Mouse (Mus musculus): ENCODE results near the gene Zfp85.
"Not testable (repeated sequence)": the region's sequence is repeated elsewhere in the genome, so short reads cannot be mapped to it uniquely, and the experiment has no call there.

Zfp85 gene

DNA sequence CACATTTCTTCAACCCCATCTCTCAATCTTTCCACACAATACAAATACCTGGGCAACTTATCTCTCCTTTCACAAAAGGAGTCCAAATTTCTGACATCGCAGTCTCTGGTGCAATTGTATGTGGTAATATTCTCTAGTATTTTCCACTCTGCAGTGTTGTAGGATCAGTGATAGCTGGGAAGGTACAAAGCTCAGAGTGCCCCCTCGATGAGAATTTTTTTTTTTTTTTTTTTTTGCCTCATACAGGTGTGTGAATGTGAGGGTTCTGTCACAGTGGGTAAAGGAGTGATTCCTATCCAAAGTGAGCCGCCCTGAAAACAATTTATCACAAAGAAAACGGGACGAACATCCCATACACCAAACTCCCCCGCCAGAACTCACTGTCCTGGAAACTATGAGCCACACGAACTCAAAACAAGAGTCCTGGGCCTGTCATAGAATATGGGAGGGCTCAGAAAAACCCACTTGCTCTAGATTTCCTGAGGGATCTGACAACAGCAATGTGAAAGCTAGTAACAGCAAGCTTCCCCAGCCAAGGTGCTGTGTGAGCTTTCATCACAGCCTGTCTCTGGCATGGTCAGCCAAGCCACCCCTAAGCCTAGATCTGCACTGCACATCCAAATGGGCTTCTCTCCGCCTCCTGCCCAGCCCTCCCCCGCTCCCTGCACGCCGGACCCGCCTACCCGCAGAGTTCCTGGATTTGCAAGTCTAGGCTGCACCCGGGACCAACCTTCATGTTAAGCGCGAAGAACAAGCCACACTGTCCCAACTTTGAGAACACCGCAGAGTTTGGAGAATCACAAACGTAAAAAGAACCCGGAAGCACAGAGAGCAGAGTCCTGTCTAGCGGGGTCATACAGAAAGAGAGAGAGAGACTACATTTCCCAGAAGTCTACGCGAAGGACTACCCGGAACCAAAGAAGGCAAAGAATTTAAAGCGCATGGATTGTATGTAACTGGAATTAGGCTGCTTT lies at the start of gene Zfp85:
Gene Zfp85 (minus strand): TSS at position 896 of the 974 bp plus-strand sequence.
- DNase-seq, result peak; percentile 69

DNA sequence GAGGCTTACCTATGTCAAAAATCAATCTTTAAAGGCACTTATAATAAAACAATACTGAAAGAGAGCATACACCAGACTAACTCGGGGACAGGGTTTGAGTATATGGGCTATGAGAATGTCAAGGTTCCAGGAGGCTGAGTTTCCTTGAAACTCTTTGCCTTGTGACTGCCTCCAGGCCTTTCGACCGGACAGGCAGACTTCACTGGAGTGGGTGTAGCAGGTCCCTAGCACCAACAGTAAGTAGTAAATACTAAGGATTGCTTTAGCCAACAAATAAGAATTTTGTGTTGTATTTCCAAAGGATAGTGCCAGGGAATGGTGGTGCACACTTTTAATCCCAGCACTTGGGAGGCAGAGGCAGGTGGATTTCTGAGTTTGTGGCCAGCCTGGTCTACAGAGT lies 44.1 kb upstream of the Zfp85 start:
- DNase-seq, result not testable (repeated sequence)

DNA sequence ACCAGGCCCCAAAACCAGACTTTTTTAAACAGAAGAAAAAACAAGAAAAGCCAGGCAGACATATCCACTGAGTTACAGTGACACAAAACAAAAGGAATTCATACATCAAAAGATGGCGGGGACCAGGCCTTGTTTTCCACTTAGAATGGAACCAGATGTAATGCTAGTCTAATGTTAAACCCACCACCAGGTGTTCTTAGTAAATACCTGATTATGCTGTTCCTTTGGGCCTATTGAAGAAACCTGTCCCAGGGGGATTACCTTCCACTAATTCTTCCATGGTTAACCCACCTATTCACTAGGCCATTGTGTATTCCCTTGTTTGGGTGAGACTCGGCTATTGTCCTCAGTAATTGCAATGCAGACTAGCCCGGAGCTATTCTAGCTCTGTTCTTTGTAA lies 43.6 kb upstream of the Zfp85 start:
- DNase-seq, result no peak

DNA sequence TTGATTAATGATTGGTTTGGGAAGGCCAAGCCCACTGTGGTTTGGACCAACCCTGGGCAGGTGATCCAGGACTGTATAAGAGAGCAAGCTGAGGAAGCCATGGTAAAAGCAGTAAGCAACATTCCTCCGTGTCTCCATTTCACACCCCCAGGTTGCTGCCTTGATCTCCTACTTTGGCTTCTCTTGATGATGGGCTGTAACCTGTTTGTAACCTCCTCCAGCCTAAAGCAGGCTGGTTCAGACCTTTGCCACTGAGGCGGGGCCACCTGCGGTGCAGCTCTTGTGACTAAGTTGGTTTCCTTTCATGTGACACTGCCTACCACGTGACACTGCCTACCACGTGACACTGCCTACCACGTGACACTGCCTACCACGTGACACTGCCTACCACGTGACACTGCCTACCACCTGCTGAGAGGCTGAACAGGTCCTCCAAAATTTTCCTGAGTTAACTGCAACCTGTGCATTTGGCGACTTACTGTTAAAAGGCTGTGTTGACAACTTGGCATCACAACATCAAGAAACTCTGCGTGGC lies 37.0 kb upstream of the Zfp85 start:
- DNase-seq, result no peak

DNA sequence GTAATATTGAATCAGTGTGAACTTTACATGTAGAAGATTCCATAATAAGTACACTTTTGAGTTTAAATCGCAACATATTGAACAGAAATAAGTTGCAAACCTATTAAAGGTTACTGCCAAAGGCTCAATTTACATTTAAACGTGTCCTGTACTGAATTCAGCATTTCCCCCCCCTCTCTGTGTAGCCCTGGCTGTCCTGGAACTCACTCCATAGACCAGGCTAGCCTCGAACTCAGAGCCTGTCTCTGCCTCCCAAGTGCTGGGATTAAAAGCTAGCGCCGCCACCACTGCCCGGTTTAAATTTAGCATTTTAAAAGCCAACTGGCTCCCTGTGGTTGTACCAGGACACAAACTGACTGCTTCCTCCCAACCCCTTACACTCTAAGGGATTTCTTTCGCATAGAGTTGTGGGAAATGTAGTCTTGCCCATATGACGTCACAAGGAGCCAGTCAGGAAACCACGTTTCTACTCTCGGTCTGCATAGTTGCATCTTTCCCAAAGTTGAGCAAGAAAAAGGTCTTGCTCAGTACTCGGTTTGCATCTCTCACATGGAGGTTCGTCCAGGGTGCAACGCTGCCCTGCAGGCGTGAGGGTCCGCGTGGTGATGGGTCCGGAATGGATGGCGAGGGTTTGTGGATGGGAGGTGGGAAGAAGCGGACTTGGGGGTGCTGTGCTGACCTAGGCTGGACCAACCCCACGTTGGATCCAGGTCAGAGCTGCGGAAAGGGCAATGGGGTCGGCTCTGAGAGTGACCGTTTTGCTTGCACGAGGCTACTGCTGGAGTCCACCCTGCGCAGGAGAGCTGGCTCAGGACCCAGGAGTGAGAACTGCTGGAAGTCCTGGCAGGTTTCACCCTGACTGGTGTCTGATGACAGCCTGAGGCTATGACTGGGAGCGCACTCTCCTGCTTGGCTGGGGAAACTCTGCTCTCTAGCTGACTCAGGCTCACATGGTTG lies 24.5 kb upstream of the Zfp85 start, which contains the start of gene Zfp493:
Gene Zfp493 (plus strand): TSS at position 429 of the 957 bp plus-strand sequence.
- peak; percentile 19 for DNase-seq

DNA sequence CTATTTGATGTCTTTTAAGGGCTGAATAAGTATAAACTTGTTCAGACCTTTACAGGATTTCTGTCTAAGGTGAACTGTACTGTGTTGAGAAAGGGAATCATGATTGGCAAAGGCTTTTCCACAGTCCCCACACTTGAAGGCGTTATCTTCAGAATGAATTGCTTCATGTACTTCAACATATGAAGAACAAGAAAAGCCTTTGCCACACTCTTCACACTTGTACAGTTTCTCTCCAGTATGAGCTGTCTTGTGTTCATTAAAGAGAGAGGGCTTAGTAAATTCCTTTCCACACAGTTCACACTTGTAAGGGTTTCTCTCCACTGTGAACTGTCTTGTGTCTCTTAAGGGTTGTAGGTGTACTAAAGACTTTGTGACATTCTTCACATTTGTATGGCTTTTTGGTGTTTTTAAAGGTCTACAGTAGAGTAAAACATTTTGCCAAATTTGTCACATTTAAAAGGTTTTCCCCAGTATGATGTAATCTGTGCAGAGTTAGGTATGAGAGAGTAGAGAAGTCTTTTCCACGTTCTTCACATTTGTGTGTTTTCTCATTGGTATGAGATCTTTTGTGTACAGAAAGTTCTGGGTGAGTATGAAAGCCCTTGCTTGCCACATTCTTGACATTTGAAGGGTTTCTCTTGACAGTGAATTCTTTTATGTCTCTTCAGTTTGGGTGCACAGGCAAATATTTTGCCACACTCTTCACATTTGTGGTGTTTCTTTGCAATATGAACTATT lies 8.2 kb upstream of the Zfp85 start:
- no peak for DNase-seq

DNA sequence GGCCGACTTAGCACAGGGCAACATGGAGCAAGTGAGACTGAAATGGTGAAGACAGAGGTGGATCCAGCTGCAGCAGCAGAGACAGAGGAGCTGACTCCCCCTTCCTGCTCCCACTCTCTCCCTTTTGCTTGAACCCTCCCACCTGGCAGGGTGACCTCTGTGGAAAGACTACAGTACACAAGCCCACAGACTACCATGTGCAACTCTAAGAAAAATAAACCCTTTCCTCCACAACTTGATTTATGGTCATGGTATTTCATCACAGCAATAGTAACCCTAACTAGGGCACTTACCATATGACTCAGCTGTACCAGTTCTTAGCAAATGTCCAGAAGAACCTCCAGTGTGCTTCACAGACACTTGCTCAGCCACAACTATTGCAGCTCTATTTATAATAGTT lies 4.9 kb upstream of the Zfp85 start:
- no peak for DNase-seq

DNA sequence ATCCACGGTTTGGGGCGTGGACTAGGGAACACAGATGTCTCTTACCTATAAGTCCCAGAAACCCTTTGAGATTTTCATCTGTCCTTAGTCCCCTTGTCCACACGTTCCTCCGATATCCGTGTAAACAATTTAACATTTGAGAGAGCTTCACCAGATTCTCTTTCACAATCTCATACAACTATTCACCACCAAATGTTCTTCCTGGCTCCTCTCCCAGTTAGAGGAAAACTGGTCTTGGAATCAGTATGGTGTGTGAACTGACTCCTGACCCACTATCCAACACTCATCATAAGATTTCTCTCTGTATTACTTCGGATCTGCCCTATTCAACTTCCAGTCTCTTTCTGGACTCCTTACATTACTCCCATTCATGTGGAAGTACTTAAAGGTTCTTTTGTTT lies 733 bp upstream of the Zfp85 start:
- DNase-seq, result no peak

DNA sequence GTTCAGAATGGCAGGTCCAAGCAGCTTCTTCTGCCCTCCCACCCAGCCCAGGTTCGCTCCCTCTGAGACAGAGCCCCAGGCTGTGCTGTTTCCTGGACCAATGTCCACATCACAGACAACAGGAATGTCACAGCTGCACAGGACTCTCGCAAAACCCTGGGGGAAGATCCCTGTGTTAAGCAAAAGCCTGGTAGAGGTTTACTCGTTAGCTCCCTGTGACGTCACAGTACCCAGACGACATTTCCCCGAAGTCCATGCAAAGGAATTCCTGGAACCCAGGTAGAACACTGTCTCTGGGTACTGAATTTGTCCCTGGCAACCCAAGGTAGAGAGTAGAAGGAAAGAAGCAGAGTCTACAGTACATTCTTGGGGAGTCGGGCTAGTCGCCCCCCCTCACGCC lies 11.1 kb downstream of the Zfp85 start:
- DNase-seq, result no peak

DNA sequence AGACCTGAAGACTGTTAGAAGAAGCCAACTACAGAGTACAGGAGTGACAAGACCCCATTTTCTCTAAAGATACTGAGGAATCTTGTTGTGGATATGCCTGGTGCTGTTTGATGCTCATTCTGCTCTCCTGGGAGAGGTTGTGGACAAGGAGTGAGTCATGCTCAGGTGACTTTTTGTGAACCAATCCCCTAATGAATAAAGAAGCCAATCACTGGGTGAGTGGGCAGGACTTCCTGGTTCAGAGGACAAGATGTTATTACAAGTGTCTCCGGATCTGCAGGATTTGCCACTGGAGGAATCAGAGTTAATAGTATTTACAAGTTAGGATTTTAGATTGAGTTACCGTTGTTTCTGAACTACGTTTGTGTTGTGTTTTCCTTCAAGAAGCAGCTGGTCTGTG lies 12.1 kb downstream of the Zfp85 start:
- DNase-seq, result no peak

DNA sequence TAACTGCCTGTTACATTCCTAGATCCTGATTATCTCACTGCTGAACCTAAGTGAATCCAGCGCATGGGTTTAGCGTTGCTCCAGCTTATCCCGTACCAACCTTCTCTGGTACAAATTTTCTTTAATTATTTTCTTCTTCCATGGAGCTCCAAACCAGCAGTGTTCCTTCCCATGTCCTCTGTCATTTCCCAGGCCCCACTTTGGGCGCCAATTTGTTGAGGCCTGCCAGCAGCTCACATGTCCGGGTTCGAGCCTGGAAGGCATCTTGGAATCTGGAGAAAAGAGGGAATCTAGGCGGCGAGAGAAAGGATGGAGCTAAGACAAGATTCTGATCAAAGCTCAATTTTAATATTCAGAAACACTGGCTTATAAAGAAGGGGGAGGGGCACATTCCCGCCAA lies 20.6 kb downstream of the Zfp85 start:
- DNase-seq, result not testable (repeated sequence)

DNA sequence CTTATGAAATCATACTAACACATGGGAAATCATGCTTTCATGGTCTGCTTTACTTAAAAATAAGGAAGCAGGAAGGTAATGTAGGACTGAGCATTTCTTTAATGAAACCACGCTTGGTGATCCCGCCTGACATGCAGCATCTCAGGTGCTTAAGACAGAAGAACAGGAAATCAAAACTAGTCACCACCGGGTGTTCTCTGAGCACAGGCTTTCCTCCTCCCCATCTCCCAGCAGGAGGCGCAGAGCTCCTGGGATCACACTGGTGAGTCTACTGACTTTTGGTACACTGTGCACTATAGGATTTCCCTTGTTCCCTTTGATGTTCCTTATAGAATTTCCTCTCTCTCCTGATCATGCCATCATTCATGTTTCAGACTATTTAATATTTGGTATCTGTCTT lies 25.6 kb downstream of the Zfp85 start:
- DNase-seq, result peak; percentile 14

DNA sequence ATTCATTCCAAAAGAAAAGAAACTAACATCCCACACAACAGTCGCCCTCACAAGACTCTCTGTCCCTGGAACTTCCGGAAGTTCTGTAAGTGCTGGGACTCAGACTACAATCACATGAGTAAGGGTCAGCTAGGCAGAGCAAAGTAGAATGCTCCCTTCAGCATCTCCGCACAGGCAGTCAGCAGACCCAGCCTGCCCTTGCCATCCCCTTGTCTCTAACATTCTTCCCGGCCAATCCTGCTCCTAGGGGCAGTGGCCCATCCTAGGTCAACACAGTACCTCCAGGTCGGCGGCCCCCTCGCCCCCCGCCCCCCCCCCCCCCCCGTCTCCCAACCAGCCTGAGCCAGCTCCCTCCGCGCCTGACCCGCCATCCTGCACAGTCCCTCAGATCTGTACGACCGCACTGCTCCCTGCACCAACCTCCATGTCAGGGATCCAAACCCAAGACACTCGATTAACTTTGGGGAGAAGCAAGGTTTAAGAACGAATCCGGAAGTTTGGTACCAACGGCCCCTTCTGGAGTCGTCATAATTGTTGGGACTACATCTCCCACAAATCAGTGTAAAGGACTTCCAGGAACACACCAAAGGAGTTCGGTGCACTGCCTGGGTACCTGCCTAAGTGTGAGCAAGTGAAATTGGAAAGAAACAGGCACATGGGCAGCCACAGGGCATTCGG lies 26.2 kb downstream of the Zfp85 start, which contains the start of gene Zfp65:
Gene Zfp65 (minus strand): TSS at position 533 of the 678 bp plus-strand sequence.
- peak; percentile 8 for DNase-seq

DNA sequence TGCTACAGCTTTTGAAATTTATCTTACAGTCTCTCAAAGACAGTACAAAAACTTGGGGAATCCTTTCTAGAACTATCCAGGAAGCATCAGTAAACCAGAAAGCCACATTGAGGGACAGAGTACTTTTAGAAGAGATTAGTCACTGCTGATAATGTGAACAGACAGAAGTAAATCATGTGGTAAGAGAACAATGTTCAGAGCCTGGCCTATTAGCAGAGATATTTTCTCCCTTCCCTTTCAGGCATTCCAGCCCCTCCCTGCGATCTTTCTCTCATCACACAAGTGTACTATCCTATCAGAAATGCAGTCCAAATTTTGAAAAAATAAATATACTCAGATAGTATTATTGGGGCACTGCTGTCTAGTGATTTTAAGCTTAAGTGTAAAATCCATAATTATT lies 26.9 kb downstream of the Zfp85 start:
- no peak for DNase-seq

DNA sequence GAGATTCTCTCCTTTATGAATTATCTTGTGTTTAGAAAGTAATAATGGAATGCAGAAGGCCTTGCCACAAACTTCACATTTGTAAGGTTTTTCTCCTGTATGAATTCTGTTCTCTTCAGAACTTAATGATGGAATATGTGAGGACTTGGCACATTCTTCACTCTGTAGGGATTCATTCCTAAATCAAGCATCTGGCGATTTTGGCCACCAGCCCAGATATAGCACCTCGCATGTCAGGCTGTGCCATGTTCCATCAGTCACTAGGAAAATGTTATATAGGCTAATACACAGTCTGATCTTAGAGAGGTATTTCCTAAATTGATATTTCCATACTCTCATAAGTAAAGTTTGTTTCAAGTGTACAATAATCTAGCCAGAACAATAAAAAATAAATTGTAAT lies 29.7 kb downstream of the Zfp85 start:
- DNase-seq, result not testable (repeated sequence)

DNA sequence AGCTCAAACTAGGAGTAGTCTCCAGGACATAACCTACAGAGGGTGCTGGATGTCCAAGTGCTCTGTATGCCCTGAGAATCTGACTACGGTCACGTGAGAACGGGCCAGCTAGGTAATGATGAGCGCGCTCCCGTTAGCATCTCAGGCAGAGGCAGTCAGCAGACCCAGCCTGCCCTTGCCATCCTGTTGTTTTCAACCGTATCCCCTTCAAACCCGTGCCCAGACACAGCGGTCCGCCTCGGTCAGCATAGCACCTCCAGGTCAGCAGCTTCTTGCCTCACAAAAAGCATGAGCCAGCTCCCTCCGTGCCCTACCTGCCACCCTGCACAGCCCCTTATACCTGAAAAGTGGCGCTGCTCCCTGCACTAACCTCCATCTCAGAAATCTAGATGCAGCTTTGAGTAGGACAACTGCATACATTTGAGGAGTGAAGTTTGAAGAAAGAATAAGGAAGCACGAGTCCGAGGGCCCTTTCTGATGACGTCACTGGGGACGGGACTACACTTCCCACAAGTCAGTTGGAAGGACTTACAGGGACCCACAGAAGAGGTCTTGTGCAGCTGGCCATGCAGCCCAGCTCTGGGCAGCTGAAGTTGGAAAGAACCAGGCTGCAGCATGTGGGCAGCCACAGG lies 31.1 kb downstream of the Zfp85 start:
- DNase-seq, result peak; percentile 80
